Mouse (Mus musculus) forelimb bud, embryonic 11.5 days (tissue): Measurements from ENCODE around the gene Gm21885.
"Not testable (repeated sequence)": the region's sequence is repeated elsewhere in the genome, so short reads cannot be mapped to it uniquely, and the experiment has no call there.

Experiments
- DNase-seq: peaks from one replicate; pipeline ENCODE4 v3.0.0-alpha.2; 2012; ENCODE audit warnings: low read depth, low spot score

The Gm21885 gene

GRCm38 (mm10) chr11:94281199-94282181, at the start of gene Gm21885:
Gene Gm21885, plus strand, starts transcription at chr11:94281873.
- DNase-seq: no peak

- DNase-seq: no peak
Observed at GRCm38 (mm10) chr11:94233405-94233804, 48.3 kb upstream of the Gm21885 start.

GRCm38 (mm10) chr11:94234380-94234779, 47.3 kb upstream of the Gm21885 start:
- no peak for DNase-seq

GRCm38 (mm10) chr11:94234857-94235256, 46.8 kb upstream of the Gm21885 start:
- no peak for DNase-seq

GRCm38 (mm10) chr11:94236074-94236473, 45.6 kb upstream of the Gm21885 start:
- DNase-seq: peak; percentile 87

GRCm38 (mm10) chr11:94238786-94239185, 42.9 kb upstream of the Gm21885 start:
- no peak for DNase-seq

GRCm38 (mm10) chr11:94239706-94240105, 42.0 kb upstream of the Gm21885 start:
- no peak for DNase-seq

- peak; percentile 84 for DNase-seq
Observed at GRCm38 (mm10) chr11:94242760-94243421, 38.8 kb upstream of the Gm21885 start.

GRCm38 (mm10) chr11:94243422-94244180, 38.1 kb upstream of the Gm21885 start:
- DNase-seq: no peak

- DNase-seq: no peak
Observed at GRCm38 (mm10) chr11:94244385-94244784, 37.3 kb upstream of the Gm21885 start.

- peak; percentile 91 for DNase-seq
Observed at GRCm38 (mm10) chr11:94245955-94246788, 35.5 kb upstream of the Gm21885 start, which contains the start of gene Wfikkn2. Gene Wfikkn2, minus strand, starts transcription at chr11:94246005.

GRCm38 (mm10) chr11:94246789-94247061, 34.9 kb upstream of the Gm21885 start:
- DNase-seq: no peak

- no peak for DNase-seq
Observed at GRCm38 (mm10) chr11:94253156-94253555, 28.5 kb upstream of the Gm21885 start.

GRCm38 (mm10) chr11:94253691-94254090, 28.0 kb upstream of the Gm21885 start:
- no peak for DNase-seq

GRCm38 (mm10) chr11:94255733-94256132, 25.9 kb upstream of the Gm21885 start:
- no peak for DNase-seq

GRCm38 (mm10) chr11:94257987-94258386, 23.7 kb upstream of the Gm21885 start:
- no peak for DNase-seq

GRCm38 (mm10) chr11:94259814-94260213, 21.9 kb upstream of the Gm21885 start:
- no peak for DNase-seq

GRCm38 (mm10) chr11:94261585-94262370, 19.9 kb upstream of the Gm21885 start:
- no peak for DNase-seq

- DNase-seq: peak; percentile 83
Observed at GRCm38 (mm10) chr11:94265134-94265785, 16.4 kb upstream of the Gm21885 start.

GRCm38 (mm10) chr11:94266155-94266554, 15.5 kb upstream of the Gm21885 start:
- not testable (repeated sequence) for DNase-seq
